8 mouse cellular contexts compared by ENCODE assay signal in the genomic region with DNA sequence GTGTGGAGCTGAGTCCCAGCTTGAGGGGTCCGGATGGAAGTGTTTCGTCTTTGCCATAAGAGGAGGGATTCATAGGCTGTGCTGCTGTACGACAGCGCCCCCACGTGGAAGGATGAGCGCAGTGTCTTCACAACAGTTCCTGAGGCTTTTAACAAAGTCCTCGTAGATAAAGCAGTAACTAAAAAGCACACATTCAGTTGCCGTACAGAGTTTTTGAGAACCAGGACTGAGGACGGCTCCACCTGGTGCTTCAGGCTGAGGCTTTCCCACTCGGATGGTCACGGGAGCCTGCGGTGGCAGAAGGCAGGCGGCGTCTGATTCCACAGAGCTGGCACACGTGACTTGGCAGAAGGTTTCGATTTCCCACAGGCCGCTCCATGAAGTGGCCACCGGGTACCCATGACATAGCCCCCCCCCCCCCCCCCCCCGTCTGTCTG. TPM values are rescaled to one million over a fixed set of nuclear protein-coding genes. Genes with fewer than 3 reads are reported as not detected.
A peak's percentile ranks its signal among the peaks of the same experiment; 100 is the strongest.
DNase-seq lines count a peak whose midpoint lies in the region; ATAC-seq lines count a peak whose summit lies in the region.

No protein-coding gene starts in this region.

- intact Hi-C loops in gastrocnemius, postnatal 14 days (cut with DNase I; ENCODE audit: low total_unique reads), result no loop called here
- intact Hi-C loops in left cerebral cortex, postnatal 10 days (cut with DNase I), result no loop called here

- peak; percentile 80 to 89 for DNase-seq in adrenal gland, adult 18-20 months (ENCODE audit: low spot score in 2 of 2)
- DNase-seq in embryo, embryonic 10.5 days (ENCODE audit: low spot score), result peak; percentile 94
- peak; percentile 79 for DNase-seq in gastrocnemius, postnatal 14 days
- peak; percentile 79 to 86 for DNase-seq in left cerebral cortex, postnatal 10 days (ENCODE audit: extremely low spot score in 1 of 2, low spot score in 2 of 2)
- DNase-seq in right cerebral cortex, postnatal 10 days (ENCODE audit: low spot score in 2 of 2), result peak; percentile 86 to 89
- DNase-seq in urinary bladder, postnatal 14 days (ENCODE audit: low spot score), result peak; percentile 84

- ATAC-seq in inflammation-experienced regulatory T-cells, adult 6 months, result peak; percentile 80
- ATAC-seq in megakaryocyte progenitor cell, adult 5-6 weeks (replicated peaks; ENCODE audit: poor library complexity), result peak; percentile 88

RNA-seq across cellular contexts. Expression of gene Ano10, which starts 16.4 kb away (rescaled TPM):
- 10 to 100 TPM; 59.0 to 93.2 TPM for total RNA-seq in adrenal gland, adult 18-20 months (2021)
- total RNA-seq in gastrocnemius, postnatal 14 days (2021), result 10 to 100 TPM; 36.6 to 39.4 TPM
- polyA plus RNA-seq in inflammation-experienced regulatory T-cells, adult 6 months (2017; shearing (Covaris generic)), result 10 to 100 TPM; 13.5 to 24.3 (median 19.2) TPM
- total RNA-seq in left cerebral cortex, postnatal 10 days (2021), result 10 to 100 TPM; 31.5 to 33.8 TPM
- 15.9 and 18.9 TPM in 2 replicates for total RNA-seq in megakaryocyte progenitor cell, adult 5-6 weeks (2015)
- total RNA-seq in megakaryocyte progenitor cell, adult 5-6 weeks (2017), result 13.3 and 13.9 TPM in 2 replicates

RNA-seq across cellular contexts. Expression of gene Abhd5, which starts 40.8 kb away (rescaled TPM):
- total RNA-seq in adrenal gland, adult 18-20 months (2021), result 10 to 100 TPM; 91.2 to 99.4 TPM
- total RNA-seq in gastrocnemius, postnatal 14 days (2021), result 10 to 100 TPM; 26.0 to 26.3 TPM
- 10 to 100 TPM; 11.3 to 21.8 (median 13.0) TPM for polyA plus RNA-seq in inflammation-experienced regulatory T-cells, adult 6 months (2017; shearing (Covaris generic))
- total RNA-seq in left cerebral cortex, postnatal 10 days (2021), result 10 to 100 TPM; 31.3 to 37.0 TPM
- 42.2 and 58.9 TPM in 2 replicates for total RNA-seq in megakaryocyte progenitor cell, adult 5-6 weeks (2015)
- total RNA-seq in megakaryocyte progenitor cell, adult 5-6 weeks (2017), result 44.1 and 63.1 TPM in 2 replicates

Comparison
In these comparisons a context has a peak if more than half of its experiments do, and no peak if none do; other contexts are left out.
1. Peak in every context shown above with its lines: DNase-seq and ATAC-seq.